Mouse (Mus musculus) layer of hippocampus, adult 6 months (tissue): ENCODE data around the gene Hspa12b. TPM values are rescaled to one million over a fixed set of nuclear protein-coding genes. Genes with fewer than 3 reads are reported as not detected.

Experiments
- long read RNA-seq, 2 experiments: library from polyadenylated mRNA; unstranded; transcript quantifications; one replicate each; pipeline ENCODE4 v2.0.0; 2019 to 2020
- polyA plus RNA-seq: library from polyadenylated mRNA; unstranded; fragments of <200 nt; fragmentation: Nextera tagmentation; gene quantifications from 2 replicates; pipeline ENCODE4 v1.2.3, GENCODE M21; 2021

Hspa12b gene
- polyA plus RNA-seq = 1.4 and 1.6 TPM in 2 replicates
- long read RNA-seq, experiment 1, partial matches to known transcripts = 0 of 4 reads
- long read RNA-seq, experiment 1, other reads (novel, unspliced or antisense) = 0 of 4 reads
- long read RNA-seq, experiment 2, transcript Hspa12b-201 (13 exons, 3,413 nt) = major isoform, 11 of 18 reads
- long read RNA-seq, experiment 2, partial matches to known transcripts = 1 of 18 reads
- long read RNA-seq, experiment 2, other reads (novel, unspliced or antisense) = 6 of 18 reads

DNA sequence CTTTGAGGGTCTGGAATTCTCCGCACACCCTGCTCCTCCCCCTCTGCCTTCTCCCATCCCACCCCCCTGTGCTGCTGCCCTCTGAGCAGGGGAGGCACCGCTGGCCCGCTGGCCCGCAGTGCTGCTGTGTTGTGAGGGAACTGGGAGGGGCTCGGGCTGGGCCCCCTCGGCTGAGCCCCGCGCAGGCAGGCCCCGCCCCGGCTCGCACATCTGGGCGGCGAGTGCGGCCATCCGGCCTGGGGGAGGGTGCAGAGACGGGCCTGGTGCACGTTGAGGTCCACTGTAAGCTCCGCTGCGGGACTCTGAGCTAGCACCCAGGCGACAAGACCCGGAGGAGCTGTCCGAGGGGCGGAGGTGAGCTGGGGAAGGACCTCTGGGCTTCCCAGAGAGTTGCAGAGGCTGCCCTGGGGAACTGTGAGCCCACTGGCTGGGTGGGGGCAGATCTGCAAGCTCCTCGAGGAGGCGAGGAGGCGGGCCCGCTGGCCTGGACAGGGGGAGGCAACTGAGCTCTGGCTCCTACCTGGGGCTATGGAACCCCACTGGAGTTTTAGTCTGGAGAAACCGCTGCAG, at the start of gene Hspa12b:
Hspa12b (plus strand) TSS at position 120 of the 570 bp plus-strand sequence.

DNA sequence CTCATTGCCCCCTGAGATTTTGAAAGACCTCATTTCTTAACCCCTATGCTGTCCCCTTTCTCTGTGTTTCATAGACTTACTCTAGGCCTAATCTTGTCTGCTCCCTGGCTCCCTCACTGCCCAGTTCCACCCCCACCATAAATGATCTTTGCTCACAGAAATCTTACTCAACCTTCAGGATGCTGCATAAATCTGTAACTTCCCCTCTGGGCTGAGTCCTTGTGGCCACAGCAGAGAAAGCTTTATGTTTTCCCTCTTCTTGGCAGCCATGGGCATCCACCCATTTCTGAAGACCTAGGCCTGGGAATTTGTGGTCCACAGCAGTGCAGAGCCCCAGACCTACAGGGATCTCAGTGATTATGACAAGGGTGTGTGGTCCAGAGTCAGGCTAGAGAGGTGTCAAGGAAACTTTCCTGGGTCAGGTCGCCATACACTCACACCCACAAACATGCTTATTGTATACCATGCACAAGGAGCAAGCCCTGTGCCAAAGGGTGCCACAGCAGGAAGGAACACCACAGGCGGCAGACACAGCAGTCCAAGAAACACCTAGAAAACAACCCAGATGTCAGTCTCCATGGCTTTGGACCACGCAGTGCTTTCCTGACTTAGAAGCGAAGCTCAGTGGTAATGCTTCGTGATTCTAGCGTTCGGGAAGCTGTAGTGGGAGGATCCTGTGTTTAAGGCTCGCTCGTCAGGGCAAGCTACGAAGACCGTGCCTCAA, 40.3 kb upstream of the Hspa12b start, which contains the start of gene Siglec1:
Siglec1 (minus strand) TSS at position 99 of the 724 bp plus-strand sequence.

DNA sequence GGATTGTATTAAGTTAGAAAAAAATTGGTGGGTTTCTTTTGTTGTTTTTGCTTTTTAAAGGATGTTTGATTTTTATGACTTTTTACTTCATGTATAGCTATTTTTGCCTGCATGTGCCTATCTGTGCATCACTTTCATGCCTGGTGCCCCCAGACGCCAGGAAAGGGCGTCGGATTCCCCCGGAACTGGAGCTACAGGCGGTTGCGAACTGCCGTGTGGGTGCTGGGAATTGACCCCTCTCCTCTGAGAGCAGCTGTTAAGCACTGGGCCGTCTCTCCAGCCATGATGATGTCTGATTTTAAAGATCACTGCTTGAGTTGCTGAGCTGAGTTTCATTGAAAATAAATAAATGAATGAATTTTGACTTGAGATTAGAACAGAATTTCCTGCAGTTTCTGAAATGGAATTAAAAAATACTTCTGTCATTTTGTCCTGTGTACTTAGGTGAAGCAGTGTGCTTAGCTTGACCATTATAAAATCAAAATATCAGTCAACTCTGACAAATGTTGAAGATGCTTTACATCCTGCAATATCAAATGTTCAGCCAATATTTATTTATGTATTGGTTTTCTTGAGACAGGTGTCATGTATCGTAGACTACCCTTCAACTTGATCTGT, 6.0 kb downstream of the Hspa12b start, which contains the start of gene Gm11037:
Gm11037 (plus strand) TSS at position 568 of the 618 bp plus-strand sequence.

DNA sequence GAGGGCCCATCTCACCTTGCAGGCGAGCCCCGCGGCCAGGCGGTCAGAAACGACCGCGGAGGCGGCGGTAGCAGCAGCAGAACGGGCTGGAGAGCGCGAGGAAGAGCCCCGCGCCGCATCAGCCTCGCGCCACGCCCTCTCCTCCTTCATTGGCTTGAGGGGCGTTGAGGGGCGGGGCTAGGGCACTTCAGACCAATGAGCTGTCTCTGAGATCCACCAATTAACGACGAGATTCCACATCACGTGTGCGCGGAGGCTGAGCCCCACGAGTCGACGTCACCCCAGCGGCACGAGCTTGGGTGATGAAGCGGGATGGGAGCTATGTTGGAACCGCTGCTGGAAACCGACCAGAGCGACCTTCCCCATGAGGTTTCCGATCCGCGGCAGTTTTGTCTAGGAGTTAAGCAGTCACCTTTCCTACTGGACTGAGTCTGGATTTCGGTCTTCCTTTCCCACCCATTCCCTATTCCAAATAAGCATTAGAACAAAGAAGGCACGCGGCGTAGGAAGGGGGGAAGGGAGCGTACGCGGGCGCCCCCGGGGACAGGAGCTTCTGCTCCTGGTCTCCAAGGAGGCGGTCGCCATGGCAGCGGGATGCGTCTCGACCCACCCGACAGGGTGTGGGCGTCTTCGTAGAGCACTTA, 33.0 kb downstream of the Hspa12b start, which contains the start of gene 1700037H04Rik:
1700037H04Rik (minus strand) TSS at position 144 of the 644 bp plus-strand sequence.

DNA sequence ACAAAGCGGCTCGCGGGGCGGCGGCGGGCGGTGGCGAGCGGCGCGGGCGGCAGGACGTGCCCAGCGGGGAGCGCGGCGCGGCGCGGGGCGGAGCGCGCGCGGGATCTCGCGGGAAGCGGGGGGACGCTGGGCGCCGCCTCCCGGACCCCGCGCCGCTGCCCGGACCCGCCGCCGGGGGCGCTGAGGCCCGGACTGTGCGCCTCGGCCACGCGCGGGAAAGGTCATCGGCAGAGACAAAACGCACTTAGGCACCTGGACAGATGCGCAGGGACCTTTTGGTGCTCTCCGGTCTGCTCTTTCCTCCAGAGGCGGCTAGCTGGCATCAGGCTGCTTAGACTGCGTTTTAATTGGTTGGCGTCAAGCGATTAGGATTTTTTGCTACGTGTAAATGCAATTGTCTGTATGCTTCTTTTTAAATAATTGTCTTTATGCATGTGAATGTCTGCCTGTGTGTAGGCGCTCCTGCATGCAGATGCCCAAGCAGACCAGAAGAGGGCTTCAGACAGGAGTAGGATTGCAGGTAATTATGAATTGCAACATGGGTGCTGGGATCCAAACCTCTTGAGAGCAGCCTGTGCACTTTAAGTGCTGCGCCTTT, 53.0 kb downstream of the Hspa12b start, which contains the start of gene Cenpb:
Cenpb (minus strand) TSS at position 78 of the 598 bp plus-strand sequence.

DNA sequence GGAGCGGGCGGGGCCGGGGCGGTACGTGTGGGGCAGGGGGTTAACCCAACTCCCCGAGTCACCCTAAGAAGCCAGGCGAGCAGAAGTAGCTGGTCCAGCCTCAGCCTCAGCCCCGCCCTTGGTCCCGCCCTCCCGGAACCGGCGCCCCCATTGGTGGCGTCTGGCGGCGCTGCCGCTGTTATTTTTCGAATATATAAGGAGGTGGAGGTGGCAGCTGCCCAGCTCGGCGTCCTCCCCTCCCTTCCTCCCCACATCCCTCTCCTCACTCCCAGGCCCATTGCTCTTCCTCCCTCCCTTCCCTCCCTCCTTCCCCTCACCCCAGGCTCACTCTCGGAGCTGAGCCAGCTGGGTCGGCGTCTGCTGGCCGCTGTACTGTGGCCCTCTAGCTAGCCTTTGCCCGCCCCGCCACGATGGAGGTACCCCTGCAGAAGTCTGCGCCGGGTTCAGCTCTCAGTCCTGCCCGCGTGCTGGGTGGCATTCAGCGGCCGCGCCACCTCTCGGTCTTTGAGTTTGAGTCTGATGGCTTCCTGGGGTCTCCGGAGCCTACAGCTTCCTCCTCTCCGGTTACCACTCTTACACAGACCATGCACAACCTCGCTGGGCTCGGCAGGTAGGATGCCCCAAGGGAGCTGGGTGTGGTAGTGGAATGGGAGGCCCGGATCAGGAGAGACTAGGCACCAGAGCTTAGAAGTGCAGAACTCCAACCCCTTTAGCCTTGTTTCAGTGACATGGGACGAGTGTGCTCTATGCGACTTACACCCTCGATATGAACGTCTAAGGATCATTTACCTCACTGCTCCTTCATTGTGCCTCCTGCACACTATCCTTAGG, 59.9 kb downstream of the Hspa12b start, which contains the start of the genes Cdc25b and Spef1:
Cdc25b (plus strand) TSS at position 179 of the 831 bp plus-strand sequence.
Spef1 (minus strand) TSS at position 512 of the 831 bp plus-strand sequence.

Other genes starting within 250 kb of the Hspa12b start
- 17.6 and 21.2 TPM in 2 replicates for gene 4930402H24Rik, start 220.9 kb upstream of the Hspa12b start, polyA plus RNA-seq
- gene Atrn, start 220.8 kb upstream of the Hspa12b start, polyA plus RNA-seq = 13.7 and 14.5 TPM in 2 replicates
- 139 and 167 TPM in 2 replicates for gene Gfra4, start 84.2 kb upstream of the Hspa12b start, polyA plus RNA-seq
- gene Adam33, start 63.5 kb upstream of the Hspa12b start, polyA plus RNA-seq = 0.24 and 0.29 TPM in 2 replicates
- gene Siglec1, start 40.5 kb upstream of the Hspa12b start, polyA plus RNA-seq = 0.06 and 0.14 TPM in 2 replicates
- gene Gm11037, start 6.2 kb downstream of the Hspa12b start, polyA plus RNA-seq = not detected in 2 replicates
- 67.4 and 80.6 TPM in 2 replicates for gene 1700037H04Rik, start 32.8 kb downstream of the Hspa12b start, polyA plus RNA-seq
- gene Cenpb, start 52.8 kb downstream of the Hspa12b start, polyA plus RNA-seq = 3.7 and 4.1 TPM in 2 replicates
- 3.6 TPM in 2 replicates for gene Cdc25b, start 59.7 kb downstream of the Hspa12b start, polyA plus RNA-seq
- 3.7 and 5.3 TPM in 2 replicates for gene Spef1, start 60.0 kb downstream of the Hspa12b start, polyA plus RNA-seq
- gene Ap5s1, start 79.8 kb downstream of the Hspa12b start, polyA plus RNA-seq = 33.1 and 34.1 TPM in 2 replicates
- gene Mavs, start 106.8 kb downstream of the Hspa12b start, polyA plus RNA-seq = 6.0 and 6.4 TPM in 2 replicates
- gene Pank2, start 135.2 kb downstream of the Hspa12b start, polyA plus RNA-seq = 9.5 and 10.0 TPM in 2 replicates
- gene Rnf24, start 225.6 kb downstream of the Hspa12b start, polyA plus RNA-seq = 16.0 and 18.6 TPM in 2 replicates